Mouse (Mus musculus): Measurements from ENCODE around the gene Clic5.

GRCm38 (mm10) chr17:44288320-44288719, 99.9 kb downstream of the Clic5 start:
- TF ChIP-seq CTCF (IDR thresholded peaks at IDR 0.05), result no peak; the same call in 1 of the 2 replicates
- TF ChIP-seq EP300 (IDR thresholded peaks at IDR 0.05), result no peak

All from lung, postnatal 0 days (tissue).